Mouse (Mus musculus) spleen, adult 2 months (tissue): ENCODE results near the gene Tmem201. TPM values are rescaled to one million over a fixed set of nuclear protein-coding genes. Genes with fewer than 3 reads are reported as not detected.
"Not testable (repeated sequence)": the region's sequence is repeated elsewhere in the genome, so short reads cannot be mapped to it uniquely, and the experiment has no call there.

Experiments used
- DNase-seq, 2 experiments: peaks; one replicate each; pipeline versions ENCODE4 v3.0.0 to v3.0.0-alpha.2; 2012 to 2021; ENCODE audit warnings: low spot score in 2 of 2, low read depth in 1 of 2
- H3K27ac ChIP-seq: fragments of 200-500 bp; 2 replicates; pipeline ENCODE4 v1.5.1; 2012; ENCODE audit warnings: low read length, inconsistent platforms; ENCODE audit not compliant: insufficient read depth
- H3K27me3 ChIP-seq: fragments of 200-500 bp; 2 replicates; pipeline ENCODE4 v1.6.1; 2012; ENCODE audit warnings: mild to moderate bottlenecking, moderate library complexity, low read length, inconsistent platforms; ENCODE audit not compliant: control insufficient read depth, insufficient read depth
- H3K36me3 ChIP-seq: fragments of 200-500 bp; 2 replicates; pipeline ENCODE4 v1.6.1; 2012; ENCODE audit warnings: mild to moderate bottlenecking, low read length, inconsistent platforms; ENCODE audit not compliant: control insufficient read depth, insufficient read depth
- H3K4me1 ChIP-seq: fragments of 200-500 bp; 2 replicates; pipeline ENCODE4 v1.6.1; 2011; ENCODE audit warnings: inconsistent platforms; ENCODE audit not compliant: control insufficient read depth, insufficient read depth, insufficient read length
- H3K4me3 ChIP-seq: fragments of 200-500 bp; 2 replicates; pipeline ENCODE4 v1.5.1; 2011; ENCODE audit warnings: mild to moderate bottlenecking, inconsistent platforms; ENCODE audit not compliant: insufficient read depth, insufficient read length; ENCODE audit errors: extremely low read depth
- CTCF ChIP-seq: fragments of 200-500 bp; IDR thresholded peaks from 2 replicates; pipeline ENCODE4 v1.5.1; 2011; ENCODE audit warnings: mild to moderate bottlenecking, inconsistent platforms; ENCODE audit not compliant: insufficient read depth, insufficient read length, insufficient replicate concordance; ENCODE audit errors: extremely low read depth
- POLR2A ChIP-seq: fragments of 200-500 bp; IDR thresholded peaks from 2 replicates; pipeline ENCODE4 v1.6.1; 2011; ENCODE audit warnings: low read depth, low read length, inconsistent platforms
- WGBS: fragments of 180-500 bp; shearing (Covaris S2); methylation state at CpG from one replicate; pipeline ENCODE4 v1.1.7; 2018; 5-methylcytosine and 5-hydroxymethylcytosine counted together
- polyA plus RNA-seq: library from polyadenylated mRNA; depleted of rRNA; stranded (reverse); fragments of >200 nt; gene quantifications from 2 replicates; pipeline ENCODE4 v1.2.3, GENCODE M21; 2012

The Tmem201 gene
- polyA plus RNA-seq, 1 experiment: 24.3 TPM

DNA sequence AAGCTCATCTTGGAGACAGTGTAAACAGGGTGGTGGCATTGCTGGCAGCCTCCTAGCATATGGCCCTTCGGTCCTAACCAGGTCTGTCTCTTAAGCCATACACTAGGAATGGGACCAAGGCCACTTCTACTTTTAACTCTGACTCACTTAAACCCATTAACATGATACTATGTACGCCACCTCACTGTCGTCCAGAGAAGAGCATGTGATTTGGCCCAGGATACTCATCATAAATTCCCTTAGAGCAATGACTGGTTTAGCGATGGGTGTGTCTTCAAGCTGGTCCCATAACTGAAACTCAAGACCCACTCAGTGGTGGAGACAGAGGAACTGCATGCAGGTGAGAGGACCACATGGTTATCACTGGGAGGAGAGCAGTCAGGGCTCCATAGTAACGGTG lies 27.4 kb upstream of the Tmem201 start:
- TF ChIP-seq POLR2A (no peak), CTCF (no peak)
- 84% methylated on average over 5 of the region's 5 CpGs for WGBS
- DNase-seq: no peak
- H3K4me1 ChIP-seq: no peaks in the 10 kb centered on the region; the same call in 1 of the 2 replicates
- no peak overlapping the region for H3K27ac ChIP-seq
- no peaks in the 10 kb centered on the region for H3K27me3 ChIP-seq
- H3K4me3 ChIP-seq: no peak overlapping the region
- no peaks in the 10 kb centered on the region for H3K36me3 ChIP-seq

DNA sequence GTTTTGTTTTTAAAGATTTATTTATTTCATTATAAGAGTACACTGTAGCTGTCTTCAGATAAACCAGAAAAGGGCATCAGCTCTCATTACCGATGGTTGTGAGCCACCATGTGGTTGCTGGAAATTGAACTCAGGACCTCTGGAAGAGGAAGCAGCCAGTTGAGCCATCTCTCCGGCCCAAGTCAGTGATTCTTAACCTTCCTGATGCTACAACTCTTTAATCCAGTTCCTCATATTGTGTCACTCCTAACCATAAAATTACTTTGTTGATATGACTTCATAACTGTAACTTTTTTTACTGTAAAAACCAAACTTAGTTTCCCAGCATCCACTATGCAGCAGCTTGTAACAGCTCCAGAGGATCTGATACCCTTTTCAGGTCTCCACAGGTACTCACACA lies 25.5 kb upstream of the Tmem201 start:
- TF ChIP-seq CTCF (no peak), POLR2A (no peak)
- H3K4me3 ChIP-seq: no peak overlapping the region
- 71% methylated on average over 2 of the region's 2 CpGs for WGBS
- no peaks in the 10 kb centered on the region for H3K27me3 ChIP-seq
- H3K27ac ChIP-seq: no peak overlapping the region
- no peaks in the 10 kb centered on the region for H3K36me3 ChIP-seq
- peaks cover 3% of the 10 kb centered on the region; the same call in 1 of the 2 replicates for H3K4me1 ChIP-seq
- DNase-seq: no peak

DNA sequence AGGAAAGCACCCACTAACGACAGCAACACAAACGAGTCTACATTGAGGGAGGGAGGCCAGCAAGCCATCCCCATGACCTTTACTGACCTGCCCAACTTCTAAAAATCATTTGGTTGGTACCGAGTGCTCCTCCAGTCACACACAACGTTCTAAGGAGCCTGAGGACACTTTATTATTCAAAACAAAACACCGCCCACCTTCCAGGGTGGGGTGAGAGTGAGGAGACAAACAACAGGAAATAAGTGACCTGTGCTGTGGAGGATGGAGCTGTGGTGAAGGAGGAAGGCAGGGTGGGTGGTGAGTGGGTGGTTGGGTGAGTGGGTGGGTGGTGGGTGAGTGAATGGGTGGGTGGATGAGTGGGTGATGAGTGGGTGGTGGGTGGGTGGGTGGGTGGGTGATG lies 21.7 kb upstream of the Tmem201 start:
- peak overlapping the region; percentile 19; the same call in 1 of the 2 replicates for H3K27ac ChIP-seq
- peak overlapping the region; percentile 0; the same call in 1 of the 2 replicates for H3K4me3 ChIP-seq
- TF ChIP-seq POLR2A (no peak), CTCF (no peak)
- H3K27me3 ChIP-seq: no peaks in the 10 kb centered on the region
- DNase-seq: no peak
- peaks cover 5% of the 10 kb centered on the region; the same call in 1 of the 2 replicates for H3K4me1 ChIP-seq
- H3K36me3 ChIP-seq: no peaks in the 10 kb centered on the region
- WGBS: 65% methylated on average over 5 of the region's 5 CpGs

GRCm38 (mm10) chr4:149758423-149758822 lies 20.6 kb upstream of the Tmem201 start:
- H3K27me3 ChIP-seq: no peaks in the 10 kb centered on the region
- no peaks in the 10 kb centered on the region for H3K36me3 ChIP-seq
- WGBS: 84% methylated on average over 6 of the region's 6 CpGs
- TF ChIP-seq CTCF (no peak), POLR2A (no peak)
- H3K4me3 ChIP-seq: no peak overlapping the region
- no peak for DNase-seq
- peaks cover 5% of the 10 kb centered on the region; the same call in 1 of the 2 replicates for H3K4me1 ChIP-seq
- peak overlapping the region; percentile 50 for H3K27ac ChIP-seq

DNA sequence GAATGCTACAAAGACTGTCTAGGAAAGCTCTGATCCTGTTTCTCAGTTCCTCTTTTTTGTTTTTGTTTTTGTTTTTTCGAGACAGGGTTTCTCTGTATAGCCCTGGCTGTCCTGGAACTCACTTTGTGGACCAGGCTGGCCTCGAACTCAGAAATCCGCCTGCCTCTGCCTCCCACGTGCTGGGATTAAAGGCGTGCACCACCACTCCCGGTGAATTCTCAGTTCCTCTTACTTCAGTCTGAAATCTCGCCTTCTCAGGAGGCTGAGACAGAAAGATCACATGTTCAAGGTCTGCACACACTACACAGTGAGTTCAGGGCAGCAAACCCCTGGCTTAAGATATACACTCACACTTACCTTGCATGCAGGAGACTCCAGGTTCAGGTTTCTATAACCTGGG lies 18.7 kb upstream of the Tmem201 start:
- H3K27me3 ChIP-seq, H3K4me3 ChIP-seq, H3K27ac ChIP-seq, DNase-seq, H3K4me1 ChIP-seq, H3K36me3 ChIP-seq: not testable (repeated sequence)
- WGBS: 53% methylated on average over 7 of the region's 7 CpGs

DNA sequence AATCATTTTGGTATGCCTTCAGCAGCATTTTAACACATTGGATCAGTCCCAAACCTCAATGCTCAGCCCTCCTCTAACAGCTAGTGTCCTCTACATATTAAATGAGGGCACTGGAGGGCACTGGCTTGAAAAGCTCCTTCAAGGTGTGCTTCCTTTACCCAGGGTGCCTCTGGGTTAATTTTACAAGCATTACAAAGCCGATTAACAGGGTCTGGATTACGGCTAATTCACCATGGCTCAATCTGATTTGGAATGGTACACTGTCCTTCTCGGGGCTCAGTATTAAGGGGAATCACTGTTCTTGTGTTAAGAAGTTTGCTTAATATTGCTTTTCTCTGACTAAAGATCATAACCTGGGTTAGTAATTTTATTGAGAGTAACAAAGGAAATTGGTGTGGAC lies 15.0 kb upstream of the Tmem201 start:
- H3K4me1 ChIP-seq: no peaks in the 10 kb centered on the region
- no peaks in the 10 kb centered on the region for H3K27me3 ChIP-seq
- 91% methylated on average over 3 of the region's 3 CpGs for WGBS
- no peak for TF ChIP-seq CTCF
- no peak for TF ChIP-seq POLR2A
- H3K36me3 ChIP-seq: no peaks in the 10 kb centered on the region; the same call in 1 of the 2 replicates
- H3K27ac ChIP-seq: no peak overlapping the region
- DNase-seq: no peak
- H3K4me3 ChIP-seq: no peak overlapping the region

- H3K27ac ChIP-seq: no peak overlapping the region
- no peaks in the 10 kb centered on the region for H3K27me3 ChIP-seq
- peak; percentile 63; the same call in 1 of the 2 replicates for TF ChIP-seq CTCF
- TF ChIP-seq POLR2A: no peak
- H3K4me3 ChIP-seq: no peak overlapping the region
- no peaks in the 10 kb centered on the region; the same call in 1 of the 2 replicates for H3K36me3 ChIP-seq
- H3K4me1 ChIP-seq: no peaks in the 10 kb centered on the region
- 56% methylated on average over 17 of the region's 17 CpGs for WGBS
- peak in 1 of 2 experiments; percentile 29 for DNase-seq
Observed at GRCm38 (mm10) chr4:149752124-149752799, 14.4 kb upstream of the Tmem201 start.
